Mouse (Mus musculus): ENCODE results near the gene Pde11a. TPM values are rescaled to one million over a fixed set of nuclear protein-coding genes. Genes with fewer than 3 reads are reported as not detected.
A peak's percentile ranks its signal among the peaks of the same experiment; 100 is the strongest.

Pde11a gene
- total RNA-seq, 2 experiments from 2014 or later: 3.7 to 4.6 TPM

DNA sequence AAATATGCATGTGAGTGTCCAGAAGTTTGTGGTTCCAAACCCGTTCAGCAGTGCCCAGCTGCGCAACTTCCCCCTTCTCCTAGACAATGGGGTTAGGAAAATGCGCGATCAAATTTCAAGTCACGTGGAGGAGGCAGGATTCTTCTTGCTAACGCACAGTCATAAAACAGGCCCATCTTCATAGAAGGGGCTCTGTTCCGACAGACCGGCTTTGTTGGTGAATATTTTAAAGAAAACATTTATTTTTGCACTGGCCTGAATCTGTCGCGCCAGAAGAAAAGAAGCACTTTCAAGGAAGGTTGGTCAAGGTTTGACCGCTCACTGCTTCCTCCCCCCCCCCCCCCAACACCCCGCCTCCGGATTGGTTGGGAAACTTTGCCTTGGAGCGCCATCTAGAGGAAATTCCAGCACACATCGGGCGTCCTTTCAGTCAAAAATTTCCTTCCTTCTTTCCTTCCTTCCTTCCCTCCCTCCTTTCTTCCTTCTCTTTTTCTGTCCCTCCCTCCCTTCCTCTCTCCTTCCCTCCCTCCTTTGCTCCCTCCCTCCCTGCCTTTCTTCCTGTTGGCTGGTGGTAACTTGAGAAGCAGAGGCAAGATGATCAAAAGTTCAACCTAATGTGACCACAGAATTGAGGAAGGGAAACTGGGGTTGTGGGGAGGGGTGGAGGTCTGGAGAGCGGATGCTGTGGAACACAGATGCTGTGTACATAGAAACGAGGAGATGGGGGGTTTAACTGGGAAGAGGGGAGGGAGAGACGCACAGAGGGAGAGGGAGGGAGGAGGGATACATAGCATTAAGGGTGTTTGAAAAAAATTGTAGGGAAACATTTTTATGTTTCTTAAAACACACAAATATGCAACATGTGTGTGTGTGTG is 267.9 kb downstream of the Pde11a start:
- peak; percentile 40 to 57 for DNase-seq (ENCODE audit: low spot score in 2 of 2)
- intact Hi-C loops (cut with DNase I): loop anchor here (5.0 to 10.0 kb wide), 4 partner anchors 43 to 463 kb away; no protein-coding TSS in a partner anchor

DNA sequence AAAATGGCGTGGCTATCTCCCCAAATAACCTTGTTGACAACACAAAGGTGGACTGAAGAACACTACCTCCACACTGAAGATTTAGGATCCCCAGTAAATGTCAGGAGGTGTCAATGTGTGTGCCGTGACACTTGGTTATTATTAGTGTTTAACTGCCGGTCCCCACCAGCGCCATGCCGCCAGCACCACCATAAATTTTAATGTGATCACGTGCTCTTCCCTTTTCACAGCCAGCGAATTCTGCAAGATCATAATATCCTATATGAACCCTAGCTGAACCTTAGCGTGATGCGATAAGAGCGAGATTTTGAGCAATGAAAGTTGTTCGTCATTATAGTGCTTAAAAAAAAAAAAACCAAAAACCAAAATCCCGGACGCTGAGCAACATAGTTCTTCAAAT is 269.3 kb downstream of the Pde11a start:
- DNase-seq (ENCODE audit: low spot score in 2 of 2): no peak
- intact Hi-C loops (cut with DNase I): loop anchor here (2.0 to 5.0 kb wide), 2 partner anchors 84 to 177 kb away; no protein-coding TSS in a partner anchor

DNA sequence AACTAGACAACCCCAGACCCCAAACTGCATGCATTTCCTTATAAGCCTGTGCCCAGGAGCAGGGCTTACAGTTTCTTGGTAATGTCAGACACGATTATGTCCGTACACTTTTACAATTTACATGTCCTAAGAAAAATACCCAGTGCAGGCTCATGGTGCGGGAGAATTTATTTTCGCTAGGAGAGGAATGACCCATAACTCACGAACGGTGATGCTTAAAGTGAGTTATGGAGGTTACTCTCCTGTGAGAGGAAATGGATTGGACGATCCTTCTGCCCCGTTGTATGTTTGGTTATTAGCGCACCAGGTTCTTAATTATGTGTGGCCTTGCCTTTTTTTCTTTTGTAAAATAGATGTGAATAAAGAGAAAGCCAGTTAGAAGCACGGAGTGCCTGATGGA is 270.4 kb downstream of the Pde11a start:
- no peak for DNase-seq (ENCODE audit: low spot score in 2 of 2)
- intact Hi-C loops (cut with DNase I): loop anchor here (2.0 to 5.0 kb wide), 2 partner anchors 83 to 176 kb away; no protein-coding TSS in a partner anchor

DNA sequence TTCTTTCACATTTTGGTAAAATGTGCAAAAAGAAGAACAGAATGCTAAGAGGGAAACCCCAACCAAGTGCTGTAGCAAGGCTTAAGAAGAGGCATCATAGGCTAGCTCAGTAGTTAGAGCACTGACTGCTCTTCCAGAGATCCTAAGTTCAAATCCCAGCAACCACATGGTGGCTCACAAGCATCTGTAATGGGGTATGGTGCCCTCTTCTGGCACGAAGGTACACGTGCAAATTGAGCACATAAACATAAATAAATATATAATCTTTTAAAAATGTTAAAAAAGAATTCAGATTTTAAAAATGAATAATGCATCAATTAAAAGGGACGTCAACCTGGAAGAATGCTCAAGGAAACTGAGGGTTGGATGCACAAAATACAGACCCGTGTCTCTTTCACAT is 271.4 kb downstream of the Pde11a start:
- intact Hi-C loops (cut with DNase I): loop anchor here (5.0 kb wide), 1 partner anchor 175 kb away; no protein-coding TSS in a partner anchor
- no peak for DNase-seq (ENCODE audit: low spot score in 2 of 2)

DNA sequence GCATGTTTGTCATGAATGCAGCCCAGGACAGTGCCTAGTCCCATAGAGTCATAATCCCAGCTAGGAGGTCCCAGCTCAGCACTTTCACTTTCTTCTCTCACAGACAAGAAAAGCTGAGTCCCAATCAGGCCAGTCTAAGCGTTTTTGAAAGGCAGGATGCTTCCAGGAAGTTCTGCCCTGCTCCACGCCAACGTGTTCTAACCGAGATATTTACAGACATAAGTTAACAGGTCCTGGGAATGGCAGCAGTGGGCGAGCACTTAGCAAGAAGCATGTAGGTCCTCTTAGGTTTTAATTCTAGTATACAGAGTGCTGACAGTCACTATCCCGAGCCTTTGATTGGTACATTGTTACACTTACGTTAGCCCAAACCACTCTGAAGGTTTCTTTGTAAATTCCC is 273.3 kb downstream of the Pde11a start:
- no peak for DNase-seq (ENCODE audit: low spot score in 2 of 2)
- intact Hi-C loops (cut with DNase I): loop anchor here (5.0 kb wide), 1 partner anchor 173 kb away; no protein-coding TSS in a partner anchor

DNA sequence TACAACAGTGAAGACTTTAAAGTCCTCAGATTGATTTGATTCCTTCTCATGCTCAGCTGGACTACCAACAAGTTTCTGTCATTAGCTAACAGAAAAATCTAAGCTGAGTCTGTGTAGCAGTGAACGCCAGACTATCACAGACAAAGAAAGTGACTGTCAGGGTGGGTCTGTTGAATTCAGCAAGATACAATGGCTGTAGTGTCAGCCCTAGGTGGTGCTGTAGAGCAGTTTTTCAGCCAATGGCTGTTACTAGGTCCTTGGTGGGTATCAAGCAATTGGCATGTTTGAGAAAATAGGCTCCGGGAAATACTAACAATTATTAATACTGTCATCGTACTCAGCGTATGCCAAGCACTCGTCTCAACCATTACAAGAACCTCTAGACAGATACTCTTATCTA is 274.5 kb downstream of the Pde11a start:
- DNase-seq (ENCODE audit: low spot score in 2 of 2): no peak
- intact Hi-C loops (cut with DNase I): no loop called here

DNA sequence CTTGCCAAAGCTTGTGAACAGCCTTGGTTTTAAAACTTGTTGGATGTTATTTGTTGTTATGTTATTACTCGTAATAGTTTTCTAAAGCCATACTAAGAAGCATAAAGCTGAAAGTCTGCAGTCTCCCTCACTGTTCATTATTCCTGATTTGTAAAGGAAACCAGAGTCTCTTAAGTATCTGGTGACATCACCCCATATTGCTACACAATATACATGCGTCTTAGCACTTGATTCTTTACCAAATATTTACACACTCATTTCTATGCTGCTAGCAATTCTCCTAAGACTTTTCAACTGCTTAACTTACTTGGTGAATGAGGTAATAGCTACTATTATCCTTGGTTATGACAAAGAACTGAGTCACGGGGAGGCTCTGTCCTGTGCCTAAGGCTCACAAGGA is 278.4 kb downstream of the Pde11a start:
- DNase-seq (ENCODE audit: low spot score in 2 of 2): no peak
- intact Hi-C loops (cut with DNase I): no loop called here

DNA sequence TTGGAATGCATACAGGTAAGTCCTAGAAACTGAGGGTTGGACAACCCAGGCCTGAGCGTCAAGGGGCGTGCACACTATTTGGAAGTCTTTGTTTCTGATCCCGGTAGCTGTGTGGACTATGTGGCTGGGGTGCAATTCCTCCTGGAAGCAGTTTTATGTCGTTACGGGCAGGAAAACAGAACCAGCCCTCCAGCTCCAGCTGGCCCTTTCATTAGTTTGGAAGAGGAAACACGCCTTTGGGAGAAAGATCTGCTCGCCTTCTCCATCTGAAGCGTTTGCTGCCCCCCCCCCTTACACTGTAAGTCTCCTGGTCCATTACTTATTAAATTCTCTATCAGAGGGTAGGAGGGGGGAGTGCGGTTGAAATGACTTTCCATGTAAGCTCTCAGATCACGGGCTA is 279.0 kb downstream of the Pde11a start:
- intact Hi-C loops (cut with DNase I): loop anchor here (5.0 kb wide), 1 partner anchor 62 kb away; no protein-coding TSS in a partner anchor
- no peak for DNase-seq (ENCODE audit: low spot score in 2 of 2)

DNA sequence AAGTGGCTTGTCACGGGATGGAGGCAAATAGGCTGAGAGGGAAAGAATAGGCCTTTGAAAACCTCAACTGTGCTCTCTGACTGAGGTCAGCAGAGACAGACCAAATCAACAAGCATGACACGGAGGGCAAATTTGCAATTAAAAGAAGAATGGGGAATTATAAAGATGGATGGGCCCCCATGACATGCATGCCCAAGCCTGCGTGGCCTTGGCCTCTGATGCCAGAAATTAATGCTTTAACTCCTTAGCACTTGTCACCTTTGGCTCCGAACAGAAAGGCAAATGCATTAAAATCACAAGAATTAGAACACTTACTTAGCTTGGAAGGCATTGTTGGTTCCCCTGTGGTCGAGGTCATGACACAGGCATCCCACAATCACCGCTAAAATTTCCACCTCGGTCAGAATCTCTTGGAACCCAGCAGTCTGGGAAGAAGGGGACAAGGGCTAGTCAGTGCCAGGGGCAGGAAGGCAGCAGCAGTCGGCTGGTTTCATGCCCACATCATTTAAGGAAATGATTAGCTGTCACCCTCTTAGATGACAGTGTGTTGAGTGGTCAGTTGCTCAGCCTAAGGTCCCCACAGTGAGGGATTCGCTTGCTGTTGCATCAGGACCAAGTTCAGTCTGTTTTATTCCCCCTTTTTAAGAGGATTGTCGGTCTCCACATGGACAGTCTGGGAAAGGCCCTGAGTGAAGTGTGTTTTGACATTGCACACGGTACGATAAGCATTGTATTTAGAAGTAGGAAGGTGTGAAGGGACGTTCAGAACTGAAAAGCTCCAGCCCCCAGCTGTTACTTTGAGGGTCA is 279.7 kb downstream of the Pde11a start:
- intact Hi-C loops (cut with DNase I): loop anchor here (5.0 kb wide), 1 partner anchor 62 kb away; no protein-coding TSS in a partner anchor
- DNase-seq (ENCODE audit: low spot score in 2 of 2): no peak

DNA sequence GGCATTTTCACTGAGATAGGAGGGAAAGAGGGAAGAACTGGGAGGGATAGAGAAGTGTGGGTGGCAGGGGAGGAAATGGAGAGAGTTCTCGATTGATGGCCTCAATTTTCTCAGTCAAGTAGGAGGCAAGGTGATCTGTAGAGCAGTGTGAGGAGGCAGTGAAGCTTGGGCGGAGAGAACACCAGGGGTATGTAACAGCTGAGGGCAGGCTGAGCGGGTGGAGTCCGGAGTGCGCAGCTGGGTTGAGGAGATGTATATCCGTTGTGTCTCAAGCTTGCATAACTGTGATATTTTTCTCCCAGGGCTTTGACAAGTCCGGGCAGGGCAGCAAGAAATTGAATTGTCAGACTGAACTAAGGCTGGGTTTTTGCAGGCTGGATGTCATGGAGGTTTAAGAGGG is 281.0 kb downstream of the Pde11a start:
- no peak for DNase-seq (ENCODE audit: low spot score in 2 of 2)
- intact Hi-C loops (cut with DNase I): loop anchor here (5.0 kb wide), 1 partner anchor 60 kb away; no protein-coding TSS in a partner anchor

DNA sequence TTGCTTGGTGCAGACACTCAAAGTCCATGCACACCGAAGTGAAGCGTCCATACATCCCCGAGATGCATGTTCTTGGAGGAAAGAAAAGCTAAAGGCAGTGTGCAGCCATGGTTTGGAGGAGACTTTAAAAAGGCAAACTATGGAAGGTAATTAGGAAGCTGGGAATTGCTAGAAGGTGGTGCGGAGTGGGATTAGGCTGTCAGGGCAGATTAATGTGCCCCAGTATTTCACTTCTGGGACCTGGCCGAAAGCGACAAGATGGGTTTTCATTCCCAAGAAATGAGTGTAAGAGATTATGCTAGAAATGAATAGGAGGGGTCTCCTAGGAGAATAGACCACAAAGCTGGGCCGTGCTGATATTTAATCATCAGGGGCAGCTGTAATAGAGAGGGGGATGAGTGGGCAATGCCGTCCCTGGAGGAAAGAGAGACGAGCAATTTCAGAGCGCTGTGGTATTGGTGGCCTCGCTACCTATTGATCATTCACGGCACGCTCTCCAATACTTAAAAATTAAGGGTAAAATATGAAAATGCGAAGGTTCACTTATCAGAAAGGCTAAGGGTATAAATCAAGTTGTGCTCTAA is 284.7 kb downstream of the Pde11a start:
- no peak for DNase-seq (ENCODE audit: low spot score in 2 of 2)
- intact Hi-C loops (cut with DNase I): no loop called here

DNA sequence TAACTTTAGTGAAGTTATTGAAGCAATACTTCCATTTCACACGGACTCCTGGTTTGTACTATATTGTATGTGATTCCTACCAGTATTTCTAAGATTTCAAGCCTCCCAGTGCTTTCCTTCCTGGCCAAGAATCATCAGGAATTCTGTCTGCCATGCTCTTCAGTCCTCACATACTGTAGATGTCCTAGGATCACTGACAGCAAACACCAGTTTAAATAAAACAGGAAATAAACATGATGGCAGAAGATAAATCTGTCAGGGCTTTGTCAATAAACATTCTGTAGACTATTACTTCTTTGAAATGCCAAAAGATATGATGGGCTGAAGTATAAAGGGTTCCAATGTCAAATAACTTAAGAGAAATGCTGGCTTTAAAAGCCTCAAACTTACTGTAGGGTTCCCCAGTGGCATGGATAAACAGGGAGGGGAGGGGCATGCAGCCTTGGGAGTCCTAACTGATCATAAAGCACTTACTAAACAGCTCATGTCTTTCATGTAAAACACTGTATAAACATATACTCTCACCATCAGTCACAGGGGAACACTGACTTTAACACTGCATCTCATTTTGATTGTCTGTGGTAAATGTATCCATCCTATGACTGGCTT is 285.6 kb downstream of the Pde11a start:
- intact Hi-C loops (cut with DNase I): no loop called here
- no peak for DNase-seq (ENCODE audit: low spot score in 2 of 2)

DNA sequence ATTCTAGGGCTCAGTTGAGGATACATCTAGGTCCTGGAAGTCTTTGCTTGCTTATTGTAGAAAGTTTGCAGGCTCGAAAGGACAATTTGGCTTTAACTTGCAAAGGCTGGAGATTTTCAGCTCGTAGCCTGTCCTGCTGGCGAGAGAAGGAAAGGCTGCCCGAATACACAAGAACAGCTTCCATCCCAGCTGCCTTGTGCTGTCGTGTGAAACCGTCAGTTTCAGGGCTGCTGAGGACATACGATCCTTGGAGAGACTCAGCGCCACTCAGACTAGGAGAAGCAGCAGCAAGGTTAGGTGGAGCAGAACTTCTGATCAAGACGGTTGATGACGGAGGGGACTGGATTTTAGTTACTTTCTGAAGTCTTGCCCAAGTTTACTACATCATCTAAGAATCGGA is 287.2 kb downstream of the Pde11a start:
- intact Hi-C loops (cut with DNase I): no loop called here
- no peak for DNase-seq (ENCODE audit: low spot score in 2 of 2)

DNA sequence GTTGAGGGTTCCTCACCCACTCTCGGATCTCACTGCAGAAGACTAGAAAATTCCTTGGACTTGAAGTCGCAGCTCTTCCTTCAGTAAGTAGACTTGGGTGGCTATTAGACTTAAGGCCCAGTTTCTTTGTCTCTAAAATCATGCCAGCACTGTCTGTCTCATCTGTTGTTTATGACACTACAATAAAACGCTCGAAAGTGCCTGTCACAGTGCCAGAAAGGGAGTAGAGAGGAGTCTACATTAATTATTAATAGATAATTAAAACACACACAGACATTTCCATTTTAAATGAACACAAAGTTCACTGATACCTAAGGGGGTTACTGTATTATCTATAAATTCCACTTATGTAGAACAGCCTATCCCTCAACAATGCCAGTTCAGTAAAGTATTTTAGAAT is 287.7 kb downstream of the Pde11a start:
- no peak for DNase-seq (ENCODE audit: low spot score in 2 of 2)
- intact Hi-C loops (cut with DNase I): no loop called here

DNA sequence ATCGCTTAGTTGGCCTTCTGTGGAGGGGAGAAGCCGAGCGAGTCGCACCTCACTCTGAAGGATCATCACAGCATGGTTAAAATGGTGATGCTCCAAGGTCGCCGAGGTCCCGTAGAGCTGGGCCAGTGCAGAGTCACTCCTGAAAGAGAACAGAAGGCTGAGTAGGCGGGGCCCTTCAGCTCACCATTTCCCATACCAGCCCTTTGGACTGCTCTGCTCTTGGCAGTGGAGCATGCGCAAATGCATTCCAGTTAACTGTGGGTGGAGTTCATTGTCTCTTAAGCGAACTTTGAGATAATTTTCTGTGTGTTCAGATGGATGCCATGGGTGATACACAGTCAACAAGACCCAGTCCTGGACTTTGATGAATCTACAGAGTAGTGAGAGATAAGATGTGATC is 288.5 kb downstream of the Pde11a start:
- intact Hi-C loops (cut with DNase I): no loop called here
- no peak for DNase-seq (ENCODE audit: low spot score in 2 of 2)

DNA sequence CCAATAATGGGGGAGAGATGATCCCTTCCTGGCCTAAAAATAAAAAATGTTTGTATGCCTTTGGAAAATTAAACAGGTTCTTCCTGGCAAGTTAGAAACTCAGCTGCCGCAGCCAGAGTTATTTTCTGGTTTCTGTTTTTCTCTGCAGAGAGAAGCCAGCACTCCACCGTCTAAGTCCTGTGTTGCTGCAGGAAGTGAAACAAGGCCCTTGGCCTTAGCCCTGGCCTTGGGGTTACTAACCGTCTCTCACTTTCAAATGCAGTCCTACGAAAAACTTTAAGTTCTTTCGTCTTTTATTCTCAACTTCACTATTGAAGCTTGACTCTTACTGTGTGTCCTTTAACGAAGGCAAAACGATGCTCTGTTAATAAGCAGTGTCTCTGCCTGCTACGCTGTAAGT is 289.0 kb downstream of the Pde11a start:
- intact Hi-C loops (cut with DNase I): no loop called here
- DNase-seq (ENCODE audit: low spot score in 2 of 2): no peak

DNA sequence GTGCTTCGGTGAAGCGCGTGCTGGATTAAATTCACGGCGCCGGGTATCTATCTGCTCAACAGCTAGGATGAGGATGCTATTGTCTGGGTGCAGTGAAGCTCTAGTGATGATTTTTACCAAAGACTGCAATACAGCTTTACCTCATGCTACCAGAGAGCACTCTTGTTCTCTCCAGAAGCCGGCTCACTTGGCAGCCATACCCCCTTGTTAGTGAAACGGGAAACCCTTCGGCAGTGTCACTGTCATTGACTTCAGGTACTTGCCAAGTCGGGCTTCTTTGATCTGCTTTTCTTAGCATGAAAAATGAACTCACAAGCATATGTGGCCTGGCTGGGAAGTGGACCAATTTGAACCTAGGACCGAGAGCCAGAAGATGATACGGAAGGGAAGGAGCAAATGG is 290.8 kb downstream of the Pde11a start:
- DNase-seq (ENCODE audit: low spot score in 2 of 2): no peak
- intact Hi-C loops (cut with DNase I): no loop called here

DNA sequence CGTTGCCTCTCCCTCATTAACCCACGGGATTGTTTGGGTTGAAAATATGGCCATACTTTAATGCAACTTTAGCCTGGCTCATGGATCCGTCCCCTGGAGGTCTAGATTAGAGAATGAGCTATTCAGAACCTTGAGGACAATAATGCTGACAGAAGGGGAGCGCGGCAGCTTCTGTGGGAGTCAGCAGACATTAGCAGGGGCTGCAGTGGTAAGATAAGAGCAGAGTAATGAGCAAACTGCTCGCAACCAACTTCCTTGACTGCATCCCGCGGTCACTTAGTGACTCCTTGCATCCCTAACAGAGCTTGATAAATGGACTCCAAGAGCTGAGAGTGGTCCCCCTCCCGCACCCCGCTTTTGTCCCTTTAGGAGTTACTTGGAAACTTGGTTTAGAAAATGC is 296.4 kb downstream of the Pde11a start:
- no peak for DNase-seq (ENCODE audit: low spot score in 2 of 2)
- intact Hi-C loops (cut with DNase I): no loop called here

DNA sequence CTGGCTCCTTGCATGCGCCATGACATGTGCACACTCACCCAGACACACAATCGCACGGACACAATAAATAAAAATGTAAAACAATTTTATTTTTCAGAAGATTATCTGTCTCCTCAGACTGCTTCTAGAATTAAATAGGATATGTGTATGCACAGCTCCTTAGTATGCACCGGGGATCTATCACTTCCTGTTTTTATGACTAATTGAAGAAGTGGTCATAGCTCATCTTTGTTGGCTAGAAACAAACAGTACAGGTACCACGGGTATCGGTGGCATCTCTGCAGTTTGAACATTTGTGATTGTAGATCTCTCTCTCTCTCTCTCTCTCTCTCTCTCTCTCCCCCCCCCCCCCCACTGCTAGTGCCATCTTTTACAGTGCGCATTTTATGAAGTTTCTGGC is 298.5 kb downstream of the Pde11a start:
- no peak for DNase-seq (ENCODE audit: low spot score in 2 of 2)
- intact Hi-C loops (cut with DNase I): no loop called here

DNA sequence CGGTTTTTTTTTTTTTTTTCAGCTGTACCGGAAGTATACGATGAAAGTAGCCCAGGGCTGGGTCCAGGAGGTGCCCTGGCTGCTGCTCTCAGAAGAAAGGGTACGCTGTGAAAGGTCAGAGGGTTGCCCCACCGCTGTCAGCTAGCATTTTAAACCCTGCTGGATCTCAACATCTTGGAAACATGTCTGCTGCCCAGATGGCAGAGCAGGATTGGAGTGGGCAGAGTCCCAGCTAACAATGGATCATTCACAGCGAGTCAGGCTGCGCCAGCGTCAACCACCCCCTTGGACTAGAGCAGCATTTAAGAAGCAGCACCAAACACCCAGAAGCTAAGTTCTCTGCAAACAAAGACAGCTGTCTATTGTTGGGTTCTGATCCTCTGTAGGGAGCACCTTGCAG is 308.5 kb downstream of the Pde11a start:
- peak; percentile 75 to 81 for DNase-seq (ENCODE audit: low spot score in 2 of 2)
- intact Hi-C loops (cut with DNase I): no loop called here
